Mouse (Mus musculus) heart, adult 18-20 months (tissue): Measurements from ENCODE around the gene Pard3. TPM values are rescaled to one million over a fixed set of nuclear protein-coding genes. Genes with fewer than 3 reads are reported as not detected.

Experiments used
- DNase-seq, 2 experiments: peaks; one replicate each; pipeline ENCODE4 v3.0.0; 2021 to 2022; ENCODE audit warnings: mixed read lengths in 1 of 2
- total RNA-seq, 2 experiments: library from RNA; stranded (reverse); gene quantifications; 2 replicates each; pipeline ENCODE4 v1.2.3; 2021

Pard3 gene
- total RNA-seq, 2 experiments from 2014 or later: 29.3 to 31.8 TPM

DNA sequence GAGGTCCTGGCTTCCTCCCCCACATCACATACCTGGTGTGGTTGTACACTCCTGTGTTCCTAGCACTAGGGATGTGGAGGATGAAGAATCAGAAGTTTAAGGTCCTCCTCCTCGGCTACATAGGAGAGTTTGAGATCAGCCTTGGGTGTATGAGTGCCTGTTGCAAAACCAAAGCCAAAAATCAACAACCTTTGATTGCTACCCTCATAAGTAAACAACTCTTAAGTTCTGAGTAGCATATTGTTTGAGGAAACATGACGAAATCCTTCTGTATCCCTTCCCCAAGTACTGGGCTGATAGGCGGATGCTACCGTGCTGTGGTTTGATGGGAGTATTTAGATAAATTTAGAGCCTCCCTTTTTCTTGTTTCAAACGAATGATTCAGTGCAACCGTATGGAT lies 20.9 kb downstream of the Pard3 start:
- no peak for DNase-seq

DNA sequence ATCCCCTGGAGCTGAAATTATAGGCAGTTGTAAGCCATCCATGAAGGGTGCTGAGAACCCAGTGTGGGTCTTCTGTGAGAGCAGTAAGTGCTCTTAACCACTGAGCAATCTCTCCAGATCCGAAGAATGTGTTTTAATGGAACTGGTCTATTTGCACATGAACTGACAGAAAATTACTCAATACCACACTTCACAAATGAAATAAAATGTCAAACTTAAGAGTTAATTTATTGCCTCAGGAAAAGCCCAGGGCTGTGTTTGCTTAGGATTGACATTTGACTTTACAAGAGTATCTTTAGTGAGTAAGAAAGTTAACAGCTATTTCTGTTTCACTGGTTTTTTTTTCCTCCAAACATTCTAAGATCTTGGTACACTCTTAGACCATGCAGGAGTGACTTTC lies 23.7 kb downstream of the Pard3 start:
- no peak for DNase-seq

DNA sequence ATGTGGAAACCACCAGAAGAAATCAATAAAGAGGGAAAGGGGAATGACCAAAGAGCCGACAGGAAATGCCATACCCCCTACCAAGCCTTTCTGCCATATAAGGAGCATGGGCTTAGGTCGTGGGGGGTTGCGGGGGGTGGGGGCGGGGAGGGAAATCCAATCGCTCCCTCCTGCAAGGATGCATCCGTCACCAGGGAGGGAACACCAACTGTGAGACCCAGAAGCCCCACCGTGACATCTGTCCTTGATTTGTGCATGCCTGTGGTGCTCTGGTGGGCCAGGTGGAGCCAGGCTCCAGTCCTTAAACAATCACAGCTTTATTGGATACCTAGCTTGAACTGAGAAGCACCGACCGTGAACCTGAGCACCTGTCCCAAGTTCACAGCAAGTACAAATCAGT lies 24.7 kb downstream of the Pard3 start:
- no peak for DNase-seq

DNA sequence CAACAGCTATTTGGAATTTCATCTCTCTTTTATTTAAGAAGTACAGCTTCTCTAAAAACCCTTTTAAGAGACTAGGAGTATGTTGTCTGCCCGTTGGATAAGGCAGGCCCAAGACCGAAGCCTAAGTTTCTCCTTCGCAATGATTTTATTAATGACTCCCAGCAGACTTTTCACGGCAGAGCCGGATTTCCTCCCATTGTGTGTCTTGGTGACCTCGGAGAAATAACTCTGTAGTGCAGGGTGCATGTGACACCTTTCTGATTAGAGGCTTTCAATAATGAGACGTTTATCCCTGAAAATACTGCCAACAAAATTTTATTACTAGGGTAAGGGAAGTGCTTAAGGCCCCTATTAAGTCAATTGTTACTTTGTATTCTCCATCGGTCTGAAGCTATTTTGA lies 25.3 kb downstream of the Pard3 start:
- DNase-seq: peak; percentile 37 to 48

DNA sequence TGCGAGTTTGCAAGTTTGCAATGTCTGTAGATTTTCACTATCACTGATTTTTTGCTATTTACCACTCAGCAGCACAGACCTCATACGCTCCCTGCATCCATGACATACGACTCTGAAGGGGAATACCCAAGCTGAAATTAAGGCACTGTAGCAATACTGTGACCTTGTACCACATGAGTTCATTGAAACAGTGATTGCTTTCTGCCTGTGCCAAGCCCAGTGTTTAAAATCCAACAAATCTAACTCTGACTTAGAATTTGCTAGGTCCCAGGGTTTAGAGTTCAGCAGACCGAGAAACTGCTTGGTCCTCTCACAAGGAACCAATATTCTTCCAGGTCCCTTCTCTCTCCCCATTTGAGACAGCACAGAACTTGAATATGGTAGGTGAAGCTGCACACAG lies 26.7 kb downstream of the Pard3 start:
- DNase-seq: no peak

DNA sequence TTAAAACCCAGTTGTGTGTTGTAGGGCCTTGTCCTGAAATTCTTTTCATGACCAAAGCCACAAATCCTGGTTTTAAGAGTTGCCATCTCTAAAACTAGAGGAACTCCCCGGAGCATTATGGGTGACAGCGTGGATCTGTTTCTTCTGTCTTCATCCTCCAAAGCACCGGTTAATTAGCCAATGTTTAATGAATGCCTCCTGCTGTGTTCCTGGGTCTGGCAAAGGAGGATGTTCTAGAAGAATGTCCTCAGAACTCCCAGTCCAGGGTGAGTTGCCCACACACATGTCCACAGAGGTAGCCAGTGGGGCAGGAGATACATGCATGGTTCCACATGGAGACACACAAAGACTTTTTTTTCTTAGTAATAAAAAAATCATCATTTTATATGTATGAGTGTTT lies 28.2 kb downstream of the Pard3 start:
- DNase-seq: no peak

DNA sequence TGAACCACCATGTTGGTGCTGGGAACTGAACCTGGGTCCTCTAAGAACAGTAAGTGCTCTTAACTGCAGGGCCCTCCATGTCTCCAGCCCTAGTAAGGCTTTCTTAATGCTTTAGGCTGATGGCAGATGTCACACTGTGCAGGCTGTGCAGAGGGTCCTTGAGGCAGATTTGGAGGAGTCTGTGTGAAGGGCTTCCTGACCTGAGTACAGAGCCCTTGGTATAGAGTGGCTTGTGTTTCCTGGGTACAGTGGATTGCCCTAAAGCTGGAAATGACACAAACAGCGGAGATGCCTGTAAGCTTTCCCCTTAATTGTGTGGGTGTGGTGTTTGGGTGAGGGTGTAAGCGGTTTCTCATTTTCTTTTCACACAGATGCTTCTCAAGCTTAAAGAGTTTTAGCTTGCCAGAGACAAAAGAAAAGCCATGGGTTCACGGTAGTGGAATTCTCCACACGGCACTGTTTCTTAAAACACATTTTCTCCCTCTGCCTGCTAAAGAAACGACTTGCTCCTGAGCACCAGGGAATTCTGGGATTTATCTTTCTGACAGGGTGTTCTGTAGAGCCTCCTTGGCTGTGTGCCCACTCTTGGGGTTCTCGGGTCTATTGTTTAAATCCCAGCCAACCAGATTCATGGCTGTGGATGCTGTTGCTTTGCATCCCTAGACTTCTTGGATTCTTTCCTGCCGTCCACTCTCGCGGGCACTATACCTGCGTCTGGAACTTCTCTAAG lies 28.9 kb downstream of the Pard3 start:
- no peak for DNase-seq

DNA sequence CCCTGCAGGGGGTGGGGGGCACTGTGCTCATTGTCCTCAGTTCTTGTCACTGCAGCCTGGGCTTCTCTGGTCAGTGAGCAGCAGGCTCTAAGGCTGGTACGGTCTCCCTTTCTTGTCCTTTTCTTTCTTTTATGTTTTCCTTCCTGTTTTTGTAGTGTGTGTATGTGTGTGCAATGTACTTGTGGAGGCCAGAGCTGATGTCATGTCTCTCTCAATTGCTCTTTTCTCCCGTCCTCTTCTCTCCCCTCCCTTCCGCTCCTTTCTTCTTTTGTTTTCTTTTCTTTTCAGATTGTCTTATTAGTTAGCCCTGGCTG lies 29.4 kb downstream of the Pard3 start:
- no peak for DNase-seq

DNA sequence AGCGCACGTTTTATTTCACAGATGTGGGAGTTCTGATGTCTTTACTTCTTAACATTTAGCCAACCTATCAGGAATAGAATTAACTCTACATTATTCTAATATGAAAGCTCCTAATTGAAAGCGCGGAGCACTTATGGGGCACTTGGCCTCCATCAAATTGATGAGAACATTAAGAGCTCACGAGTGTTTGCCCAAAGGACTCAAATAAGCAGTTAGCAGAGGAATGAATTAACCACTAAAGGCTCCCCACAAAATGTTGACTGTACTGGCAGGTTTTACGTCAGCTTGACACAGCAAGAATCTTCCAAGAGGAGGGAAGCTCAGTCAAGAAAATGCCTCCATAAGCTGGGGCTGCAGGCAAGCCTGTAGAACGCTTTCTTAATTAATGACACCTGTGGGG lies 32.1 kb downstream of the Pard3 start:
- DNase-seq: no peak

DNA sequence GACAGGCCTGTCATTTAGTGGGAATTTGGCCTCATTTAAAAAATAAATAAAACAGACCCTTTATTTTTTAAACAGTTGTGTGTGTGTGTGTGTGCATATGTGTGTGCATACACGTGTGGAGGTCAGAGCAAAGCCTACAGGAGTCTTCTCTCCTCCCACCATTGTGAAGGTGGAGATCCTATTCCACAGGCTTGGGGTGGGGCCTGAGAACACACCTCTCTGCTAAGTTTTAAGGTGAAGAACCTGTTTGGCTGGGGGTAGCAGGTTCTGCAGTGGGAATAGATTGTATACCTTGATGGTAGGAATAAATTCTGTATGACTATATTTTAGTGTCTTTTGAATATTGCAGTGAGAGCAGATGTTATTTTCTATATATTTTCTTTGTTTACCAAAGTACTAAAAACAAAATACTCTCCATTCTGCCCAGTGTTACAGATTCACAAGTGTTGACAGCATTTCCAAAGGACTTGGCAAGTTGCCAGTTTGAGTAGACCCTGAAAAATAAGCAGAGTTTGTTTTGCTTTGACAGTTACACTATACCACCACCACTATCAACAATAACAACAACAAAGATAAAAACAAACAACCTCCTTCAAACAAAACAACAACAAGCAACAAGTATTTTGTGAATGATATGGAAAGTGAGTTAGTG lies 35.9 kb downstream of the Pard3 start:
- DNase-seq: no peak

DNA sequence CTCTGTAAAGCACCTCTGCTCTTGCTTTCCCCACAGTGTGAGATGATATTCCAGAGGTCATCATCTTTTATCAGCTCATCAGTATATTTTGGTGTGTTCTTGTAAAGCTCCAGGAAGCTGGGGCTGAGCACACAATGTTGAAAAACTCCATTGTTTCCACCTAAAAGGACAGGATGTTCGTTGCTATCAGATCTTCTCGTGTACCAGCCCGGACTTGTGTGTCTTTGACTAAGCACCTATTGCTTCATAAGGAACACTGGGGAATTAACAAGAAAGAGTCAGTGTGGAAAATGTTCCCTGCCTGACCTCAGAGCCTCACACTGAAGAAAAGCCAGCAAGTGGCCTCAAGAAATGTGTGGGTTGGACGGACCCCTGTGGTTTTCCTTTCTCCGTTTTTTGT lies 39.6 kb downstream of the Pard3 start:
- no peak for DNase-seq

DNA sequence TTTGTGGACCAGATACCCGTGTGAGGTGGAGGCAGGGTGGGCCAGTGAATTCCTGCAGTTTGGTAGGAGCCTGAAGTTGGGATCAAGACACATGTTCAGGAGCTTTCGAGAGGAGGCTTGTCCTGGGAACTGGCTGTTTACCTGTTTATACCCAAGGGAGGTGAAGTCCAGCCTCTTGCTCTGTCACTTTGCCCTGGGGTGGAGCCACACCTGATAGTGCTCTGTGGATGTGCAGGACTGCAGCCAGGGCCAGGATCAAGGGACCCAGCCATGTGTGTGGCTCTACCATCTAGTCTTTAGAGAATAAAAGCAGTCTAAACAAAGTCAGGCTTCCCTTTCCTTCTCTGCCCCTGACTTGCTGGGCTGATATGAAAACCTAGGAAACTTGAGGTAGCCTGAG lies 40.9 kb downstream of the Pard3 start:
- no peak for DNase-seq

DNA sequence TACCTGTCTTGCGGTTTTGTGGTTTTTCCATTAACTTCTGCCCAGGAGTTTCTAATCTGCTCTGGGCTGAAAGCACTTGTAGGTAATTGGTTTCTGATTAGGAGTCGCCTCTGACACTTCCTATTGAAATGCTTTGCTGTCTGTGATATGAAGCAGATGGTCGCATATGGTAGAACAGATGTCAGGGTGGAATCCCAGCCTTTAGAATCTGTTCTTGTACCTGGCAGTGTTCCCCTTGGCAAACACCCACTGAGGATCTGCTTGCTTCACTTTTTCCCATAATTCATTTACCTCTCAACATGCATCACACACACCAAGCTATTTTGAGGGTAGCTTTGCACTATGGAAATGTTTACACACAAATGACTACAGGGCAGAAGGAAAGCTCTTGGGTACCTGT lies 44.2 kb downstream of the Pard3 start:
- DNase-seq: peak; percentile 62 to 66

DNA sequence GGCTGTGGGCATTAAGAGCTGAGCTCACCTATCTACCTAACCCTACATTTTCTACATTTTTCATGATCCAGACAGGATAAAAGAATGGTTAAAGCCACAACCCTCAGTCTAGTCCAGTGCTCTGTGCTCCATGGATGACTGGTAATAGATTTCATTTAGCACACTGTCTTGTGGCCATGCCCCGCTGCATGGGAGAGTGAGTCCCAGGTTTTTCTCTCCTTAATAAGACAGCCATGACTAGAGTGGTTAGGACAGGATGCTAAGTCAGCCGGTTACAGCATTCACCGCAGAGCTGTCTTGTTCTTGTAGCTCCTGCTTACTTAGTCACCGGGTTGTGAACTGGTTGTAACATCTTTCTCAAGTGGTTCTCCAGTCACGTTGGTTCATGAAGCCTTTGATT lies 49.5 kb downstream of the Pard3 start:
- DNase-seq: no peak

DNA sequence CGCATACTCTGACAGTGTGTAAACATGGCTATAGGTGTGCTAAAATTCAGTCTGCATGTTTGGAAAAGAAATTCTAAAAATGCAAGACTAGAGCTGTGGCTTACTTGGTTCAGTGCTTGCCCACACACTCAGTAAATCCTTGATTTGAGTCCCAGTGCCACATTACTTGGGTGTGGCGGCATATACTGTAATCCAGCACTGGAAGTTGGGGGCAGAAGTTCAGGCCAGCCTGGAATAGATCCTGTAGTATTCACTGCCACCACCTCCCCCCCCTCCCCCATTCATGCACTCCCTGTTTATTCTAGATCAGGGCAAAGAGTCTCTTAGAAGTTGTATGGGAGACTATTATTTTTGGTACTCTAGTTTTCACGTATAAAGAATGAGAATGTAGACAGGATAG lies 52.1 kb downstream of the Pard3 start:
- no peak for DNase-seq

DNA sequence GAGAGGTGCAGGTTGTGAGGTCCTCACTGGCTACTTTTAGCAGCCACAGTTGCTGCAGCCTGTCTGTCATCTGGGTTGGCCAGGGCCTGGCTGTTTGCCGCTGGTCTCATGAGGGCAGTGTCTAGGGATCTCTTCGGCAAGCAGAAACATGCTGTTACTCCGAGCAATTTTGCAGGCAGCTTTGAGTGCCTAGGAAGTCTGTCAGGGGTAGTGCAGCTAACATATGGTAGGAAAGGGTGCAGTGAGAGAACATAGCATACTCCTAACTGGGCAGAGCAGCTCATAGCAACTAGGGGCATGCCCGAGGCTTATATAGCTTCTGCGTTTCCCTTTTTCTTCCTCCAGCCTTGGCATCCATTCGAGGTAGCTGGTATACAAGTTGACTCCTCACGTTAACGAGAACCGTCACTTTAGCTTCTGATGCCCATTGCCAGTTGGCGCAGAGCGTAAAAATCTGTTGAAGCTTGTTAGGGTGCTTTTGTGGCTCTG lies 54.7 kb downstream of the Pard3 start:
- DNase-seq: peak; percentile 64 to 66

DNA sequence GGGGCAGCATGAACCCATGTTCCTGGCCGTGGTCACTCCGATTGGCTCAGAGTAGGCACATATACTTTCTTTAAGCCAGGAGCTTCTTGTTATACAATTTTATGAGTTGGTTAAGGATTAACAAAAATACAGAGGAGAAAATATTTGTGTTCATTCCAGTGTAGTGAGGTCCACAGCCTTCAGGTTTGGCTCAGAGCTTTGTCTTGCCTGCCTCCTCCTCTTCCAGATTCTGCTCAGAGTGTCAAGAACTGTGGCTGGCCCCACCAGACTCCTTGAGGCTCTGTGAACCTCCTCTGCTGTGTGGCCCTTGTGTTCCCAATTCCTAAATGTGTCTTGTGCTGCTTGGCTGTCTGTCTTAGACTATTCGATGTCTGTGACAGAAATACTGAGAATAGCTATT lies 59.7 kb downstream of the Pard3 start:
- no peak for DNase-seq

DNA sequence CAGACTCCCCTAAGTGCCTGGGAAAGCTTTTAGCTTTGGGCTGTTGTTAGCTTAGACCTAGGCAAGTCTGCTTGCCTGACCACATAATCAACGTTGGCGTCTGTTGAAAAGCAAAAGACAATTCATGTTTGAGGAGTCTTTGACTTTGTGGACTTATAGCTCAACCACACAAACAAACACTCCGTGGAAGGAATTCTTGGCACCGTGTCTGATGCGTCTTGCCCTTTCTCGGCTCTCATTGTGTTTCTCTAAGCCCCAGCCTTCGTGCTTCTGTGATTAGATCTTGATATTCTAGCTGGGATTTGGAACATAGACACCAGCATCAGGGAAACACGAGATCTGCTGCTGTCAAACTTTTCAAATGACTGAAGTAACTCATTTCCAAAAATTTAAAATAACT lies 61.1 kb downstream of the Pard3 start:
- no peak for DNase-seq

DNA sequence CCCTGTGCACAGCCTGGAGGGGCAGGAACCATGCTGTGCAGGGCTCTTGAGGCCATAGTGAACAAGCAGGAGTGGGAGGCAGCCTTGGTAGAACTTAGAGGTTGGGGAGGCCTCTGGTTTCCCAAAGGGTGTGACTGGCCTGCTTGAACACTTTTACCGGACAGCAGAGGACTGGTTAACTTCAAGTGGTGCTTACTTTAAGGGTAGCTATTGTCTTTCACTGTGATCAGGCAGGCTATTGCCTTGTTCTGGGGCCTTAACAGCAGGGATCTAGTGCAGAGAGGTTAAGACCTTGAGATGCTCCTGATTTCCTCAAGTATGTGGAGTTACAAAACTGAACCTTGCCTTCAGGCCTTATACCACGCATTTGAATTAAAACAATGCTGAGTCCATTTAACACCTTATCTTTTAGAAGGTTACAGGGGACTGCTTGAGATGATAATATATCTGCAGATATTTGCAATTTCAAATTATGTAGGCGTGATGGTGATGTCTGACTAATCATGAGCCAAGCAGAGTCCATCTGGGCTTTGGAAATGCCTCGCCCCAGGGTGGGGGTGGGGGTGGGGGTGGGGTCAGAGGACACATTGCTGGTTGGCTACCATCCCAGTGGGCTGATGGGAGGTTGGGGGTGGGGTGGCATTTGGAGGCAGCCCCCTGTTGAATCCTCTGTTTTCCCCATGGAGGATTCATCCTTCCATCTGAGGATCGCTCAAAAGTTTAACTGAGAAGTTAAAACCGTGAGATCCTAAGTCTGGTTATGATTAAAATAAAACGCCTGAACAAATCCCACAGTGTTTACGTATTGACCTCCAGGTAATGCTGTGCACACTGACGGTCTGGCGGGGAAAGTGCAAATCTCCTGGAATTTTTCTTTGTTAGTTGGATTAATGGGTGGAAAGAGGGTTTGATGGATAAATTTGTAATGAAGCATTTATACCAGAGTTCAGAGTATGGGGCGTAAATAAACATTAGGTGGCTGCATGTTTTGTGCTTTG lies 62.3 kb downstream of the Pard3 start:
- no peak for DNase-seq

DNA sequence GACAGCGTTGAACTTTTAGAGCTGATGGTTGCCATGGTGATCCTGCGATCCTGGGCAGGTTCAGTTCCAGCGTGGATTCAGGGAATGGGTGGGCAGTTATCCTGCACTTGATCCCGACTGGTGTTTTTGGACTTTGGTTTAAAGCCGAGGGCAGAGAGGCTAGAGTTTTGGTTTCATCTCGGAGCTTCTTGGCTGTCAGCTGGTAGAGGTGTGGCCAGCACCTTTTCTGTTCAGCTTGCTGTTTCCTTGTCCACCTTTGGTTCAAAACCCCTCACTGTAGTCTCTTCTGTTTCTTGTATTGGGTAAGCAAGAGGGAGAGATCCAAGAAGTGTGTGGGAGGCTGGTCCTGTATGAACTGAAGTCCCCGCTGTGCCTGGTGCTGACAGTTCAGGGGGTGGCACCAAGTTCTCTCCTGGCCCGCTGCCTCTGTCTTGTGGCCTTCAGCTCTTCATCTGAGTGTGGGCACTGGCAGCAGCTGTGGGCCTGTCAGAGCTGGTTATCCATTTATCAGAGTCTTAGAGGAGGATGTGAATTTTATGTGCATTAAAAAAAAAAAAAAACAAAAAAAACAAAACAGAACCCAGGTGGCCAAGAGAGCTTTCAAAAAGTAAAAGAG lies 65.2 kb downstream of the Pard3 start:
- peak; percentile 44 to 55 for DNase-seq

DNA sequence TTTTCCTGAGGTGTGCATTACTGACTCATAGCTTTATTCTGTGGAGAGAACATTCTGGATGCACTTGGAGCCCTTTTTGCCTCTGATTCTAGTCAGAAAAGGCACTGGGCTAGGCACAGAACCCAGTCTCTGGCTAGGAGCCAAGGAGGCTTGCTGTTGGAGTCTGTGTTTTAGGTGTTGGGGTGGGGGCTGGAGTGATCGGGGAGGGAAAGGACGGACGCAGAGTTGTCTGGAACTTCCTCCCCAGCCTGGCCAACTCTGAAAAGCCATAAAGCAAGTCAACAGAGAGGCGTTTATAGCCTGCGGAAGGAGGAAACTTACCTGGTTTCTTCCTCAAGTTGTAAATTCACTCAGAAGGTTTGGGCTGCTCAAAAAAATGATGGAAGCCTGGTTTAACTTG lies 70.6 kb downstream of the Pard3 start:
- DNase-seq: no peak

DNA sequence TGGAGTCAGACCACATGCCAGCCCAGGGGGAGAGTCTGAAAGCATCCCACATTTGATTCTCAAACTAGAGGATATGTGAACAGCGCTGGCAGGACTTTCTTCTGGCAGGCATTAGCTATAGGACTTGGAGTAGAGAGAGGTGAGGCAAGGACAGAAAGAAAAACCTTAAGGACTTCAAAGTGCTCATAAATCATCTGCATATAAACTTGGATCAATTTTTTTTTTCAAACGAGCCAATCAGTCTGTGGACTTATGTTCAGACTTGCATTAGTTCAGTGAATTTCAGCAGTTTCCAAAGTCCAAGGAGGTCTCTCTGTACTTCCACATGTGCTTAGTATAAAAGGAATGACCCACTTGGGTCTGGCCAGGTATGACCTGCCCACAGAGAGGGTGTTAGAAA lies 72.5 kb downstream of the Pard3 start:
- DNase-seq: no peak

DNA sequence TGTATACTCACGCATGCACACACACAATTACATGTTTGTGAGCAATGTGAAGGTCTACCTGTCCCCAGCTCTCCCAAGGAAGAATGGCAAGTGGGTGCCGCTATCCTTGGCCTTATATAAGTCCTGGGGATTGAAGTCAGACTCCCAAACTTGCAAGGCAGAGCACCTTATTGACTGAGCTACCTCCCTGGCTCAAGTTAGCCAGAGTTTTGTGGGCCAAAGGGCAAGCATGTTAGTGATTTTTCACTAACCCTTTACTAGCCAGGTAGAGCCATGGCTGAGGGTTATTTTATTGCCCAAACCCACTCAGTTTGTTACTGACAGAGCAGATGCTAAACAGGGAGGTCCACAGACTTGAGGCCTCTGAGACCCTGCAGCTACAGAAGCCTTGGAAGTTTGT lies 73.1 kb downstream of the Pard3 start:
- DNase-seq: no peak
